Mouse (Mus musculus) hindbrain, embryonic 10.5 days (tissue): ENCODE data around the gene Med19. TPM values are rescaled to one million over a fixed set of nuclear protein-coding genes. Genes with fewer than 3 reads are reported as not detected.

Experiments
- DNase-seq: peaks from one replicate; pipeline ENCODE4 v3.0.0-alpha.2; 2017; ENCODE audit warnings: low spot score
- H3K27ac ChIP-seq: fragments of 300-500 bp; sonication (generic); 2 replicates; pipeline ENCODE4 v1.5.1; 2016; ENCODE audit warnings: mild to moderate bottlenecking, moderate library complexity
- H3K27me3 ChIP-seq: fragments of 300-500 bp; sonication (generic); 2 replicates; pipeline ENCODE4 v1.6.1; 2016; ENCODE audit warnings: mild to moderate bottlenecking; ENCODE audit not compliant: poor library complexity, insufficient read depth, severe bottlenecking
- H3K36me3 ChIP-seq: fragments of 300-500 bp; sonication (generic); 2 replicates; pipeline ENCODE4 v1.6.1; 2016; ENCODE audit warnings: mild to moderate bottlenecking, moderate library complexity
- H3K4me1 ChIP-seq: fragments of 300-500 bp; sonication (generic); replicated peaks from 2 replicates; pipeline ENCODE4 v1.6.1; 2016; ENCODE audit warnings: mild to moderate bottlenecking
- H3K4me3 ChIP-seq: fragments of 300-500 bp; sonication (generic); 2 replicates; pipeline ENCODE4 v1.5.1; 2016; ENCODE audit warnings: mild to moderate bottlenecking, moderate library complexity
- H3K9me3 ChIP-seq: fragments of 300-500 bp; sonication (generic); 2 replicates; pipeline ENCODE4 v1.6.1; 2016; ENCODE audit warnings: mild to moderate bottlenecking, moderate library complexity
- WGBS: fragments of 180-500 bp; shearing (Covaris S2); methylation state at CpG from one replicate; pipeline ENCODE4 v1.1.7; 2016; 5-methylcytosine and 5-hydroxymethylcytosine counted together
- polyA plus RNA-seq: library from polyadenylated mRNA; unstranded; fragments of >200 nt; fragmentation: Nextera tagmentation; extraction: Ambion mirVana; gene quantifications from 2 replicates; pipeline ENCODE4 v1.2.1, GENCODE M21; 2016

Gene Med19
- polyA plus RNA-seq, 1 experiment from 2014 or later: 47.6 TPM

GRCm38 (mm10) chr2:84731206-84731605, 53.0 kb downstream of the Med19 start:
- H3K9me3 ChIP-seq: no peaks in the 10 kb centered on the region
- H3K27me3 ChIP-seq: no peaks in the 10 kb centered on the region
- no peak overlapping the region for H3K27ac ChIP-seq
- DNase-seq: no peak
- no peaks in the 10 kb centered on the region for H3K36me3 ChIP-seq
- H3K4me1 ChIP-seq: peaks cover 44% of the 10 kb centered on the region
- 86% methylated on average over 3 of the region's 3 CpGs for WGBS
- no peak overlapping the region for H3K4me3 ChIP-seq

- H3K9me3 ChIP-seq: no peaks in the 10 kb centered on the region
- H3K4me1 ChIP-seq: peaks cover 49% of the 10 kb centered on the region
- no peaks in the 10 kb centered on the region for H3K27me3 ChIP-seq
- no peak overlapping the region for H3K27ac ChIP-seq
- 87% methylated on average over 1 of the region's 1 CpGs for WGBS
- no peak for DNase-seq
- no peak overlapping the region for H3K4me3 ChIP-seq
- no peaks in the 10 kb centered on the region for H3K36me3 ChIP-seq
These were observed 54.2 kb downstream of the Med19 start for GRCm38 (mm10) chr2:84732394-84732793.

GRCm38 (mm10) chr2:84733579-84734300, 55.5 kb downstream of the Med19 start, which contains the start of gene Ypel4:
Gene Ypel4, plus strand, starts transcription at chr2:84734058.
- Histone ChIP-seq H3K27ac (peak within 1 kb of the TSS; percentile 93), H3K9me3 (no peaks in the 10 kb centered on the region), H3K4me1 (peaks cover 56% of the 10 kb centered on the region), H3K4me3 (peak within 1 kb of the TSS; percentile 68), H3K36me3 (no peaks in the 10 kb centered on the region), H3K27me3 (no peaks in the 10 kb centered on the region)
- WGBS: 4% methylated on average over 8 of the region's 8 CpGs
- DNase-seq: peak; percentile 64

DNA sequence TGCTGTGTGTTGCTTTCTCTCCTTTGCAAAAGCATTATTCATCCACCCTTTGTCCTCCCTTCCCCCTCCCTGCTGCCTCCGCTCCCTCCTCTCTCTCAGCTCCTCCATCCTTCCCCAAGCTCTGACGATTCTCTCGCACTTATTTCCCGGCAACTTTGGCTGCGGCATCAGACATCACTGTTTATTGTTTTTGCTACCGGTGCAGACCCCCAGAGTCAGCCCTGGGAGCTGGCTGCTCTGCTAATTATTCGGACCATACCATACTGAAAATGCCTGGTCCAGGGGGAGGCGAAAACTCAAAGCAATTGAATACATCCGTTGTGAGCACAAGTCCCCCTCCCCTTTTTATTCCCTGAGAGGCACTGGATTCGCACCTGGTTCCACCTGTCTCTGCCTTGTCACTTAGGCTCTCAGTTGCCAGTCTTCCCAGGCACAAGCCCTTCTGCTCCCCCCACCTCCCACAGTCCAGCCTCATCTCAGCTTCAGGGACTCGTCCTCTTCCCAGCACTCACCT, 56.2 kb downstream of the Med19 start:
- H3K36me3 ChIP-seq: no peaks in the 10 kb centered on the region
- H3K27me3 ChIP-seq: no peaks in the 10 kb centered on the region
- peaks cover 63% of the 10 kb centered on the region for H3K4me1 ChIP-seq
- under 1% methylated on average over 11 of the region's 11 CpGs for WGBS
- DNase-seq: peak; percentile 65
- peak overlapping the region; percentile 68 for H3K4me3 ChIP-seq
- peak overlapping the region; percentile 93 for H3K27ac ChIP-seq
- no peaks in the 10 kb centered on the region for H3K9me3 ChIP-seq

DNA sequence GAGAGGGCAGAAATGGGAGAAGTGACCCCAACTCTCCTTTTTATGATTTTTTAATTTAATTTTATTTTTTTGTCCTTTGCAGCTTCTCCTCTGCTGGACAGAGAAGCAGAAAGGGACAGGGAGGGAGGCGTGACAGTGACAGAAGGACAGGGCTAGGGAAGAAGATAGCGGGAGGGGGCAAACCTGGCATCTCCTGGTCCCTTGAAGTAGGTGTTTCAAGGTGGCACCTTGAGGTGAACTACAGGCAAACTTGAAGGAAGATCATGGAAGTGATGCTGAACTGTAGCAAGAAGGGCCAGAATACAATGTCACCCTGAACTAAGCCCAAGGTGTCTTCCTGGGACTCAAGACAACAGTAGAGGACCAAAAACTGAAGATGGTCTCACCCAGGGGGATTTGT, 56.7 kb downstream of the Med19 start:
- H3K36me3 ChIP-seq: peaks cover 2% of the 10 kb centered on the region; the same call in 1 of the 2 replicates
- DNase-seq: no peak
- no peaks in the 10 kb centered on the region for H3K9me3 ChIP-seq
- H3K4me1 ChIP-seq: peaks cover 68% of the 10 kb centered on the region
- no peaks in the 10 kb centered on the region for H3K27me3 ChIP-seq
- peak overlapping the region; percentile 93 for H3K27ac ChIP-seq
- peak overlapping the region; percentile 68 for H3K4me3 ChIP-seq
- 4% methylated on average over 2 of the region's 2 CpGs for WGBS

DNA sequence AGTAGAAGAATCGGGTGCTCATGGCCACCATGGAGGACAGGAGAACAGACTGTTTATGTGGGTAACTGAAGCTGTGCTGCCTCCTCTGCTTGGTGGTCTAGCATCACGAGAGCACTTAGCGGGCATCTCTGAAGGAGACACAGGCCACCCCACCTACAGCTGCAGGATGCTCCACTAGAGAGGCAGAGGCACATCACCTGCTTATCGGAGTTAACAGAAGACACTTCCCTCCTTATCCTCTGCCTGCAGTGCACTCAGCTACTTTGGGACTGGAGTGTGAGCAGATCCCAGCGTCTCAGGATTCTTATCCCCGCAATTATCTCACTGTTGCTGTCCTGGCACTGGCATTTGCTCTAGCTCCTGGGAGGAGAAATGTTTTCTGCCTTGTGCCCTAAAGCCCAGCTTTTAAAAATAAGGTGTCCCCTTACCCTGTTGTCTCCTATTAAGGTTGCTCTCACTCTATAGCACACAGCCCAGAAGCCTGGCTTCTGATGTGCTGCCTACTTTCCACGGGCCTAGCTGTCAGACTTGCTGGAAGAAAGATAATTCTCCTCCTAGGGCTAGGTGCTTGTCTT, 57.2 kb downstream of the Med19 start:
- H3K9me3 ChIP-seq: no peaks in the 10 kb centered on the region
- peak overlapping the region; percentile 93 for H3K27ac ChIP-seq
- H3K36me3 ChIP-seq: peaks cover 7% of the 10 kb centered on the region
- peak; percentile 36 for DNase-seq
- H3K4me3 ChIP-seq: peak overlapping the region; percentile 68
- no peaks in the 10 kb centered on the region for H3K27me3 ChIP-seq
- 28% methylated on average over 7 of the region's 7 CpGs for WGBS
- peaks cover 73% of the 10 kb centered on the region for H3K4me1 ChIP-seq

GRCm38 (mm10) chr2:84736312-84737161, 58.3 kb downstream of the Med19 start:
- H3K27ac ChIP-seq: peak overlapping the region; percentile 93
- H3K9me3 ChIP-seq: no peaks in the 10 kb centered on the region
- 7% methylated on average over 27 of the region's 27 CpGs for WGBS
- H3K36me3 ChIP-seq: peaks cover 18% of the 10 kb centered on the region
- H3K27me3 ChIP-seq: no peaks in the 10 kb centered on the region
- peaks cover 84% of the 10 kb centered on the region for H3K4me1 ChIP-seq
- peak overlapping the region; percentile 68 for H3K4me3 ChIP-seq
- peak; percentile 53 for DNase-seq

GRCm38 (mm10) chr2:84737451-84737925, 59.3 kb downstream of the Med19 start:
- H3K9me3 ChIP-seq: no peaks in the 10 kb centered on the region
- WGBS: 6% methylated on average over 8 of the region's 8 CpGs
- H3K36me3 ChIP-seq: peaks cover 23% of the 10 kb centered on the region
- H3K4me3 ChIP-seq: peak overlapping the region; percentile 68
- peaks cover 94% of the 10 kb centered on the region for H3K4me1 ChIP-seq
- H3K27ac ChIP-seq: peak overlapping the region; percentile 93
- H3K27me3 ChIP-seq: no peaks in the 10 kb centered on the region
- peak; percentile 78 for DNase-seq

Other genes starting within 250 kb of the Med19 start
- 18.1 and 18.2 TPM in 2 replicates for gene Tfpi, start 201.6 kb upstream of the Med19 start, polyA plus RNA-seq
- gene Ctnnd1, start 27.6 kb upstream of the Med19 start, polyA plus RNA-seq: 33.2 and 39.7 TPM in 2 replicates
- 0.25 and 0.31 TPM in 2 replicates for gene Btbd18, start 19.3 kb upstream of the Med19 start, polyA plus RNA-seq
- gene Selenoh, start 7.6 kb upstream of the Med19 start, polyA plus RNA-seq: 515 and 539 TPM in 2 replicates
- gene Gm28635, start 361 bp upstream of the Med19 start, polyA plus RNA-seq: not detected in 2 replicates
- gene Tmx2, start 738 bp downstream of the Med19 start, polyA plus RNA-seq: 151 and 167 TPM in 2 replicates
- 25.4 and 26.7 TPM in 2 replicates for gene Zdhhc5, start 36.8 kb downstream of the Med19 start, polyA plus RNA-seq
- gene Clp1, start 48.9 kb downstream of the Med19 start, polyA plus RNA-seq: 49.6 and 53.6 TPM in 2 replicates
- 10.0 and 14.6 TPM in 2 replicates for gene Ypel4, start 55.7 kb downstream of the Med19 start, polyA plus RNA-seq
- 9.5 and 10.4 TPM in 2 replicates for gene Gm19426, start 65.3 kb downstream of the Med19 start, polyA plus RNA-seq
- 29.4 and 43.1 TPM in 2 replicates for gene Serping1, start 97.0 kb downstream of the Med19 start, polyA plus RNA-seq
- gene Ube2l6, start 120.4 kb downstream of the Med19 start, polyA plus RNA-seq: 37.2 and 41.6 TPM in 2 replicates
- gene Smtnl1, start 144.2 kb downstream of the Med19 start, polyA plus RNA-seq: 0.09 and 0.14 TPM in 2 replicates
- gene Timm10, start 148.6 kb downstream of the Med19 start, polyA plus RNA-seq: 56.3 and 58.9 TPM in 2 replicates
- gene Slc43a1, start 160.4 kb downstream of the Med19 start, polyA plus RNA-seq: 23.1 and 28.6 TPM in 2 replicates
- 3.8 and 4.0 TPM in 2 replicates for gene Rtn4rl2, start 208.3 kb downstream of the Med19 start, polyA plus RNA-seq